ENCODE assay signal across 22 mouse cellular contexts in the genomic region with DNA sequence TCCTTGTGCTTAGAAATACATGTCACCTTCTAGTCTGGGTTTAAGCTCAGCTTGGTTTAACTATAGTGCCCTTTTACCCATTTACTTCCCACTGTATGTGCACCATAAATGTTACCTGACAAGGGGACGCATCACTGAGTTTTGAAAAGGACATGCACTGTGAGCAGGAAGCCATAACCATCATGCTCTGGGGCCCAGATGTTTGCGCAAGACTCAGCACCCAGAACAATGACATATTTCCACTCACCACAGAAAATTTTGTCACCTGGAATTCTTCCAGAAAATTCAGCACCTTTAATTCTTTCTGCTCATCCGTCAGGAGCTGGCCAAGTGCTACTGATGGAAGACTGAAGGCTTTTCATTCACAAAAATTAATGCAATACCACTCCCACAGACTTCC.
DNase-seq lines count a peak whose midpoint lies in the region; TF ChIP-seq lines count a peak whose summit lies in the region.
"Had no signal": no experiment of that assay in that cellular context is flagged by ENCODE, and none has a peak within 500 bp of the region (broad histone marks: within the 10 kb centered on the region; RNA-seq: fewer than 3 reads in every experiment).

No protein-coding gene starts in this region.

- H3K36me3 ChIP-seq in thymus, adult 2 months (ENCODE audit: control insufficient read depth, insufficient read depth, low read length) = no peaks in the 10 kb centered on the region
- H3K36me3 ChIP-seq in C2C12 (ENCODE audit: control insufficient read depth, insufficient read depth) (no peaks in the 10 kb centered on the region), myocyte (ENCODE audit: control insufficient read depth, insufficient read depth) (no peaks in the 10 kb centered on the region)
- H3K36me3 ChIP-seq: embryonic facial prominence, embryonic 10.5 days; embryonic facial prominence, embryonic 12.5 days; forebrain, embryonic 15.5 days had no signal

- TF ChIP-seq POLR2A in thymus, adult 2 months (IDR thresholded peaks at IDR 0.05; ENCODE audit: control insufficient read depth, extremely low read depth, insufficient read depth, low read length, poor library complexity) = no peak
- TF ChIP-seq POLR2A in myocyte (IDR thresholded peaks at IDR 0.05; ENCODE audit: insufficient read length, low read depth) = no peak

- peaks cover 8% of the 10 kb centered on the region for H3K4me1 ChIP-seq in thymus, adult 2 months (replicated peaks; ENCODE audit: control insufficient read depth, insufficient read depth, low read length)
- H3K4me1 ChIP-seq: forebrain, embryonic 15.5 days had no signal

- WGBS in thymus, adult 2 months = 77% methylated on average over 3 of the region's 3 CpGs

- no peaks in the 10 kb centered on the region for H3K79me2 ChIP-seq in C2C12 (ENCODE audit: control insufficient read depth, insufficient read depth)
- no peaks in the 10 kb centered on the region for H3K79me2 ChIP-seq in myocyte (ENCODE audit: control insufficient read depth, insufficient read depth)

- H3K4me3 ChIP-seq in thymus, adult 2 months (ENCODE audit: control insufficient read depth, insufficient read depth, low read length) = no peak overlapping the region
- H3K4me3 ChIP-seq in C2C12 (ENCODE audit: insufficient read depth, poor library complexity, severe bottlenecking) = no peak overlapping the region
- no peak overlapping the region for H3K4me3 ChIP-seq in myocyte
- no peak overlapping the region for H3K4me3 ChIP-seq in gastrocnemius, adult 2 months
- H3K4me3 ChIP-seq: embryonic facial prominence, embryonic 10.5 days; embryonic facial prominence, embryonic 12.5 days; forebrain, embryonic 13.5 days; forebrain, embryonic 15.5 days had no signal

- no peak overlapping the region for H3K4me2 ChIP-seq in myocyte (ENCODE audit: low read depth)
- H3K4me2 ChIP-seq: embryonic facial prominence, embryonic 12.5 days; forebrain, embryonic 13.5 days; forebrain, embryonic 15.5 days had no signal

- H3K79me3 ChIP-seq in C2C12 (ENCODE audit: low read depth) = no peaks in the 10 kb centered on the region

- no peak overlapping the region for H3K27ac ChIP-seq in thymus, adult 2 months (ENCODE audit: control insufficient read depth, insufficient read depth, low read length)
- H3K27ac ChIP-seq in gastrocnemius, adult 2 months = no peak overlapping the region
- H3K27ac ChIP-seq: embryonic facial prominence, embryonic 10.5 days; embryonic facial prominence, embryonic 12.5 days; forebrain, embryonic 13.5 days; forebrain, embryonic 15.5 days had no signal

- H3ac ChIP-seq in C2C12 (ENCODE audit: control insufficient read depth, insufficient read length, low read depth) (no peak overlapping the region), myocyte (ENCODE audit: control insufficient read depth, insufficient read length) (no peak overlapping the region)

- peak; percentile 34 for DNase-seq in thymus, postnatal 0 days (ENCODE audit: low spot score)
- DNase-seq in thymus, adult 18-20 months = no peak
- peak; percentile 32 for DNase-seq in thymus, postnatal 4 days
- DNase-seq in thymus, adult 2 months = no peak
- DNase-seq in gastrocnemius, adult 2 months = no peak
- DNase-seq in left cerebral cortex, adult 8-10 months (ENCODE audit: low spot score in 2 of 2) = no peak
- DNase-seq: adrenal gland, adult 8-10 months; adrenal gland, postnatal 14 days; adrenal gland, postnatal 36 days; B cell, adult 2 months; cerebellum, adult 11-12 months; cerebellum, adult 2 months; cerebellum, adult 9-10 months; cerebellum, postnatal 10 days; cerebellum, postnatal 25 days; forebrain, postnatal 0 days had no signal

- intact Hi-C loops in gastrocnemius, adult 2 months (cut with DNase I) = no loop called here

- TF ChIP-seq CTCF in thymus, adult 2 months (IDR thresholded peaks at IDR 0.05; ENCODE audit: borderline replicate concordance, control insufficient read depth, extremely low read depth, insufficient read depth, low read length, poor library complexity) = no peak
- TF ChIP-seq CTCF in C2C12 (IDR thresholded peaks at IDR 0.05; ENCODE audit: control insufficient read depth, insufficient read depth, insufficient read length) = no peak
- TF ChIP-seq CTCF in gastrocnemius, adult 2 months (IDR thresholded peaks at IDR 0.05) = no peak

- H3K27me3 ChIP-seq in thymus, adult 2 months (ENCODE audit: control insufficient read depth, insufficient read depth, low read length) = no peaks in the 10 kb centered on the region
- no peaks in the 10 kb centered on the region for H3K27me3 ChIP-seq in C2C12 (ENCODE audit: control insufficient read depth, insufficient read depth, insufficient read length)
- no peaks in the 10 kb centered on the region for H3K27me3 ChIP-seq in myocyte (ENCODE audit: control insufficient read depth, insufficient read depth, insufficient read length)
- H3K27me3 ChIP-seq: embryonic facial prominence, embryonic 12.5 days; forebrain, embryonic 13.5 days; forebrain, embryonic 15.5 days had no signal

TF ChIP-seq in C2C12, 6 proteins besides CTCF, POLR2A, EP300 and RAD21:
- TF ChIP-seq FOSL1 (IDR thresholded peaks at IDR 0.05; ENCODE audit: insufficient read depth, low read length, poor library complexity, severe bottlenecking) (no peak), CEBPB (IDR thresholded peaks at IDR 0.05; ENCODE audit: low read depth) (peak; percentile 71)
TF ChIP-seq in C2C12: peak in this region for 1.

TF ChIP-seq in myocyte, 11 proteins besides CTCF, POLR2A, EP300 and RAD21:
- TF ChIP-seq CEBPB (IDR thresholded peaks at IDR 0.05; ENCODE audit: insufficient read depth, poor library complexity, severe bottlenecking) (0 out of 2 replicates have a peak, but pooled peaks have one; percentile 45), REST (IDR thresholded peaks at IDR 0.05; ENCODE audit: insufficient read depth, insufficient read length) (no peak), TCF12 (IDR thresholded peaks at IDR 0.05; ENCODE audit: insufficient read depth, poor library complexity, severe bottlenecking) (no peak), E2F4 (IDR thresholded peaks at IDR 0.05; ENCODE audit: insufficient read depth) (no peak), SRF (IDR thresholded peaks at IDR 0.05; ENCODE audit: control insufficient read depth, insufficient read length, low read depth) (no peak), MYOD1 (IDR thresholded peaks at IDR 0.05; ENCODE audit: control insufficient read depth in 1 of 3, insufficient read length in 2 of 3, low read depth in 2 of 3) (no peak)

Comparison
In these comparisons a context has a peak if more than half of its experiments do, and no peak if none do; other contexts are left out.
1. DNase-seq: peak in thymus, postnatal 0 days (single experiment) and thymus, postnatal 4 days (single experiment); none in thymus, adult 18-20 months (0 of 2), thymus, adult 2 months (single experiment), gastrocnemius, adult 2 months (single experiment) and left cerebral cortex, adult 8-10 months (0 of 2).